Mouse (Mus musculus): ENCODE measurements at regions not wholly inside any gene's neighbourhood (a gene's known extent, or its start where the extent isn't known, plus 50 kb on each side); places are given as distances from the start of the nearest gene placed in this dataset.

DNA sequence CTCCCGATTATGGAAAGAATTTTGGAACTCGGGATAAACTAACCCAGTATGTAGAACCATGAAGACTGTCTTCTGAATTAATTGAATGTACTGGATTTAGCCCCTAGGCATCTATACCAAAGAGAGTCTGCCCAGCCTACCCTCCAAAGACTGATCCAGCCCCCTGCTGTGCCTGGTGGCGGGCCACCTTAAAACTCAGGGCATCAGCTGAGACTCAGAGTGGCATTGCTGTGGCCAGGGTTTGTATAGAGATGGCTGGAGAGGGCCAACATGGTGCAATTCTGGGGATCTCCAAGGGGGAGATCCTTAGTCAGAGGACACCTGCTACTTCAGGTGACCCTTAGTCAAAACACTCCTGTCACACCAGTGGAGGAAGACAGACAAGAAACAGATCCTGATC is 58.6 kb upstream of the Ppara start:
- DNase-seq, result no peak

DNA sequence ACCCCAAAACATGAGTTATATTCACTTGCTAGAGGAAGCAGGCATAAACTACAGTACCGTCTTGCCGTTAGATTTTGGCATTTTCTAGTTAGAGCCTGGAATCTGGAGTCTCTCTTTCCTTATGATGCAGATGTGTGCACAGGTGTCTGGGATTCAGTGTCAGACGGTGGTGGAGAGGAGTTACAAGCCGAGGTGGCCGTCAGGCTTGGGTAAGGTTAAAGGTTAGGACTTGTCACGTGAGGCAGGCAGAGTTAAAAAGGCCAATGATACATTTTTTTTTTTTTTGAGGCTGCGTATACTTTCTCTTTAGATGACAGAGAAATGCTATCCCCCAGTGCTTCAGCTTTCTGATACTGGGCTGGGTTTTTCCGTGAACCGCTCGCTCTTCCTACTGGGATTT is 57.9 kb upstream of the Ppara start:
- DNase-seq, result no peak

DNA sequence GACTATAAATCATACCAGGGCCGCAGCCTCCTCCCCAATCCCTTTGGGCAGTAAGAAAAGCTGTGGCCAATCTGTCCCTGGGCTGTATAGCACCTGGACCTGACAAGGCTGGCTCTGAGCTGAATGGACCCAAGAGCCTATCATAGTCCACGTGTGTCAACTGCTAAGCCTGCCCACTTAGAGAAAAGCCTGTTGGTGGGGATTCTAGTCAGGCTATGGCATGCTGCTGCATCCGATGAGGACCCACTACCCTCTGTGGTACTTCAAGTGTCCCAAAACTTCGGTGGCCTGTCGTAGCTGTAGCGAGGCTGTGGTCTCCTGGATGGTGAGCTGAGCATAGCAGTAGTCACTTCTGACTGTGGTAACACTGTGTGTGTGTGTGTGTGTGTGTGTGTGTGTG is 57.4 kb upstream of the Ppara start:
- DNase-seq, result no peak

DNA sequence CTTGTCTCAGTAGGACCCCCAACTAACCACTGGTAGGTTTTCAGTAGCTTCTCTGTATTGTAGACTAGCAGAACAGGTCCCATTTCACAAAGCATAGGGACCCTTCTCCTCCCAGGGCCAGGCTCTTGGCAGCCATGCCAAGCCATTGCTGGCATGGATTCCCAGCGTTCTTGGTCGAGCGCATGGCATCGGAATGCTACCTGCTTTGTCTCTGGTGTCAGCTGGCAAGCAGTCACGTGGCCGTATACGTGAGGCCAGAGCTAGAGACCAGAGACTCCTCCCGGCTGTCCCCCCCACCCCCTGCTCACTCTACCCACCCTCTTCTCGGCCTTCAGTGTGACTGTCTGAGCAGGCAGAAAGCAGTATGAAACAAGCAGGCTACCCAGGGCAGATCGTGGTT is 56.9 kb upstream of the Ppara start:
- no peak for DNase-seq

DNA sequence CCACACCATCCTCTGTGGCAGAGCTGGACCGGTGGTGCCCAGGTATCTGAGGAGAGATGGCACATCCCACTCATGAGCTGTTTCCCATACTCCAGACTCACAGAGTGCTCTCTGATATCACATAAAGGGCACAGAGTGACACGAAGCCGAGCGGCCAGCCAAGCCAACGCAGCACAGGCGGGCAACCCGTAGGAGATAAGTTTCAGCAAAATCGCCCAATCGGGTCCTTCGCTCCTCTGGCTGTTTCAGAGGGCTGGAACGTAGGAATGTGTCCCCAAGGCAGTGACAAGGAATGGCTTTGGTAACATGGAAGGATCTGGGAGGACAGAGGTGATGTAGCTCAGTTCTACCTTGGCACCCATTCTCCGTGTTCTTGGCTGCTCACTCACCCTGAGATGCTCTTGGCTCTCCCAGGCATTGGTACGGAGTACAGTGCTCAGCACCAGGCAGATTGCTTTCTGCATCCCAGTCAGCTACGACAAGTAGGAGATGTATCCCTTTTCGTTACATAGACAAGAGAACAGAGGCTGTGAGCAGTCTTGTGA is 56.4 kb upstream of the Ppara start:
- DNase-seq, result no peak

DNA sequence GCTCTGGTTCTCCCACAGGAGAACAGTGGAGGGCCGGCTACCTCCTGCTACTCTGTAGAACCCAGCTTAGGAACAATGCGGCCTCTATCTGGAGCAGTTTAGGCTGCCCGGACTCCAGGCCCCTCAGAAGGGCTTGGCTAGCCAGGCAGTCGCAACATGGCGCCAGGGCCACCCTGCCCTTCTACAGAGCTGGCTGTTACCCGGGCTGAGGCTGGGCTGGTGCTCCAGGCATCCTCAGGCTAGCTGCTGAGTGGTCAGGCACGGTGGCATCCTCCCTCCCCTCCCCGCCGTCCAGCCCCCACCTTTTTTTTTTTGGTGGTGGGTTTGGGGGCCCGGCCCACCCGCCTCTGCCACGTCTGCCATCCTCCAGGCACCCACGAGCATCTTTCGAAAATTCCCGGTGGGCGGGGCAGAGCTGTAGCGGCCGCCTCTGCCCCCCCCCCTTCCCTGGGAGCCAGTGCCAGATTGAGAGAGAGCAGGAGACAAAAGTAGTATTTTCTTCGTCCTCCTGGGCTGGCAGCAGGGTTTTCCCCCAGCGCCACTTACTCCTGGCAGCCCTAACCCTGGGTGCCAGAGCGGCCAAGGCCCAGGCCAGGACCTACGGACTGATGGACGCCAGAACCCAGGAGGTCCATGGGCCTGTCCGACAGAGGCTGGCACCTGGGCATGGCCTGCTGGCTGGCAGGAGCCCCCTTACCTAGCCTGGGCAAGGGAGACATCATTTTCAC is 55.6 kb upstream of the Ppara start:
- no peak for DNase-seq

DNA sequence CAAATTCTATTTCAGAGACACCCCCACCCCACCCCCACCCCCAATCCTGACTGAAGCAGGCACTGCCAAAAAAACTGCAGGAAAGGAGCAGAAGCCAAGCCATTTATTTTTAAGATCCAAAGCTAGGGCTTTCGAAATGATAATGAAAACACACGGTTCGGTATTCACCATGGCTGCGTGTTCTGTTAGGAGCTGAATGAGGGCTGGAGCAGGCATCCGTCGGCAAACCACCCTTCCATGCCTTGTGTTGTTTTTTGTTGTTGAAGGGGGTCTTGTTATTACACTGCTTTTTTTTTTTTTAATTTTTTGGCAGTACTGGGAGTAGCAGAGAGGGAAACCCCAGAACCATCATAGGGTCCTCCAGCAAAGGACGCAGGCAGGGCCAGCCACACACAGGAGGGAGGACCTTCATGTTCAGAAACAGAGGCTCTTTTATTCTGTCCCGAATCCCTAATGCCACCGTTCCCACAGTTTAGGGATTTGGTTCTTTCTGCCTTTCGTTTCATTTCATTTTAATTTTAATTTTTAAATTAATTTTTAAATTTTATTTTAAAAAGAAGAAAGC is 54.8 kb upstream of the Ppara start:
- DNase-seq, result no peak

DNA sequence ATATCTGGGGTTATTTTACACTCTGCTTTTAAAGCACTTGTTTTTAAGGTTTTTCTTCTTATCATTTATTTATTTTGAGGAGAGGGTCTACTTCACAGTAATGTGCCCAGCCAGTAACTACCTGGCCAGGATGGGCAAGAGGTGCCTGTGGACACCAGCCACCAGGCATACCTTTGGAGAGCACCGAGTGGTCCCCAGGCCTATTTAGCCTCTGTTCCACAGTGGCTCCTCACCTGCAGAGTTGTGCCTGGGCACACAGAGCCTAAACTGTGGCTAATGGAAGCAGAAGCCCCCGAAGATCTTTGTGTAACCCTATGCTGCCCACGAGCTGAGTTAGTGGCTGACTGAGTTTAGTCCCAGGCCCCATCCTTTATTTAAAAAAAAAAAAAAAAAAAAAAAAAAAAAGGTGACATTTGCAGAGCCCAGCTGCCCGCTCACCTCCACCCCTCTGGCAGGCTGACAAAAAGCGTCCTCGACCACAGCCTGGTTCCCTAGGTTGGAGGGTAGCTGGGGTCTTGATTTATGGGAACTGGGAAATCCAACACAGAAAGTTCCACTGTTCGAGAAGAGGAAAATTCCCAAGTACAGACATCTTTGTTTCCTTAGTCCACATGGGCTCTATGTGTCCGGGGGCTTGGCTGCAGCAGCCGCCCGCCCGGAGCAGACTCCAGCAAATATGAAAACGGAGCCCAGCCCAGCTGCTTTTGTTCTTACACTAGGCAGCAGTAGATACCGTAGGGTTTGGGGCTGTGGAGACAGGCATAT is 54.1 kb upstream of the Ppara start:
- no peak for DNase-seq

DNA sequence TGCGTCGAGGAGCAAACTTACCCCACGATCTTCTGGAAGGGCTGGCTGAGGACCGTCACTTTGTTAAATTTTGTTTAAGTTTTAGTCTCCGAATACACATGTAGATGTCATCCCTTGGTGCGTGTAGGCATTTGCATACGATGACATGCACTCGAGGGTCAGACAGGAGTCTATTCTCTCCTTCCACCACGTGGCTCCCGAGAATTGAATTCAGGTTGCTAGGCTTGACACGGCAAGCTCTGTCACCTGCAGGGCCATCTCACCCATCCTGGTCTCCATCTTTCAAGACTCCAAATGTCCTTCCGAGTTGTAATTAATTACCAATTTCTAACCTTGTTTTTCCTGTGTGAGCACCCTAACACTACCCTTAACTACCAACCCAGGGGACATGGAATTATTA is 52.7 kb upstream of the Ppara start:
- no peak for DNase-seq

DNA sequence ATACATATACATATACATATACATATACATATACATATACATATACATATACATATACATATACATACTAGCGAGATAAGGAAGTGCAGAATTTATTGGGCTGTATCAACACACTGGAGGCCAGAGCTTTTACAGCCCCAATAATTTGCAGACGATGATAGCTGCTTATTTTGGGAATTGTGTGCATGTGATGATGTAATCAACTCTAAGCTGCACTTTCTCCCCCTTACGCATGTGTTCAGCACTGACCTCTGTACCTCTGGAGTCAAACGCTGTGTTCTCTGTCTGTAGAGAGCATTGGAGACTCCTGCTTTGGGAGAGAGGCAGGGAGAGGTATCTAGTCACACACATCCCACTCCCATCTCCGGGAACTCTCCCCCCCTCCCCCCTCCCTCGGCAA is 52.0 kb upstream of the Ppara start:
- DNase-seq, result no peak

DNA sequence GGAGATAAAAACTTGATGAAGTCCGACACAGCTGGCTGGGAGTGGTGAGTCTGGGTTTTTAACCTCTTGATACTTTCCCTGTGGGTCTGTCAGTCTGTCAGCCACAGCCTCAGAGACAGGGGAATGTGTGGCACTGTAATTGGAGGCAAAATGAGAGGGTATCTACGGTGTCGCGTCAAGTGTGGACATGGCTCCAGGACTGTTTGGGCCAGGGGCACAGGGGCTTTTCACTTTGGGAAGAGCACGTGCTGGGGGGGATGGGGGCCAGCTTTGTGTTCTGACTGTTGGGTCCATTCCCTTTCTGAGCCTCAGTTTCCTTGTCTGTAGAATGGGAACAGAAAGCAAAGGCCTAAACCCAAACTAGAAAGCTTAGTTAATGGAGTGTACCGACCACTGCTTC is 51.5 kb upstream of the Ppara start:
- no peak for DNase-seq

DNA sequence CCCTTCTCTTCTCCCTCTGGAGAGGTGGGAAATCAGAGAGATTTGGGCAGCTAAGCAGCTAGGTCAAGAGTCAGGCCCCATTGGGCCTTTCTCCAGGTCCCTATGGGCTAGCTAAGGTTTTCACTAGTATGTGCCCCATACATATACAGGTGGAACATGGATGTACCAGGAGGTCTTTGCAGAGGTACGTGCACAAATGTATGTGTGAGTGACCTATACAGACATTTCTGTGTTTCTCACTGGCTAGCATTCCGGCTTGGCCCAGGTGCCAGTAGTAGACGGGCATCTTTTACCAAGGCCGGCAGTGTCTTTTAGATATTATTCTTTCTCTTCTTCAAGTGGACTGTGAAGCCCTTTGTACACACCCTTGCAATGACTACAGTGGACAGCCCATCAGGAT is 51.1 kb upstream of the Ppara start:
- DNase-seq, result no peak

DNA sequence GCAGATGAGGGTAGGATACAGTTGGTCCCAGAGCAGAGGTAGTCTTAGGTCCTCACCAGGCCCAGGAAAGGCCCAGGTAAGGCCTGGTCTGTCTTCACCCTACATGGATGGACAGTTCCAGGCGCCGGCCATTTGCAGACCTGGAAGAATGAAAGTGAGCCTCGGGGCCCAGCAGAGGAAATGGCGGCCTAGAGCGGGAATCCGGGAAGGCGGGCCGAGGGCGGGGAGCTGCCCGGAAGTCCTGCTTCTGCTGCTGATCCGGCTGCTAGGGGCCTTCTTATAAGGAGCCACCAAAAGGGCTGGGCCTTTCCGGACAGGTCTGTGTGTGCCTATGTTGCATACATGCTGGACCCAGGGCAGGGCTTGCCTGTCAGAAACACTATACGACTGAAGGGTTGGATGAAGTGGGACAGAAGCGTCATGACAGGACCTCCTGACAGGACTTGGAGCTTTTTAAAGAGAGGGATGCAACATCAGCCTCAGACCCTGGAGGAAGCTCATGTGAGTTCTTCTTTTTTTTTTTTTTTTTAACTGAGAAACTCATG is 50.5 kb upstream of the Ppara start:
- no peak for DNase-seq

DNA sequence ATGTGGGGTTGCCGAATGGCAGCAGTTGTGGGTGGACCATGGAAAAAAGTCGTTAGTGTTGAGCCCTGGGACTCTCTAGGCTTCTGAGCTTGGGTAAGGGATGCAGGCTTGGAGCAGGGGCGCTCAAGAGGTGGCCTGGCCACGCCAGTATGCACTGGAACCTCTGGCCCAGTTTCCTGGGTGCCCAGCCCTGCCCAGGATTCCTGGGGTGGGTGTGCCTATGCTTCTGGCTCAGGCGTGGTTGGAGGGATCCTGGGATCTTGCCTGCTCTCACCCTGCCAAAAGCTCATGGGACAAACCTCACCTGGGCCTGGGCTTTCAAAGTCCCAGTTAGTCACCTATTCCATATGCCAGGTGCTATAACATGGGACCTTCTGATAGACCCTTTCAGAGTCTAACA is 49.9 kb upstream of the Ppara start:
- no peak for DNase-seq
